Mouse (Mus musculus) gastrocnemius, adult 2 months (tissue): Measurements from ENCODE around the gene Atp6v1f. TPM values are rescaled to one million over a fixed set of nuclear protein-coding genes. Genes with fewer than 3 reads are reported as not detected.
A peak's percentile ranks its signal among the peaks of the same experiment; 100 is the strongest.

Experiments used
- DNase-seq: peaks from one replicate; pipeline ENCODE4 v3.0.0; 2022
- H3K27ac ChIP-seq: fragments of 200-600 bp; 2 replicates; pipeline ENCODE4 v1.8.1; 2022; ENCODE audit warnings: mild to moderate bottlenecking
- H3K4me3 ChIP-seq: fragments of 200-600 bp; 2 replicates; pipeline ENCODE4 v1.8.1; 2022; ENCODE audit warnings: mild to moderate bottlenecking, moderate library complexity
- CTCF ChIP-seq: fragments of 200-600 bp; IDR thresholded peaks from 2 replicates; pipeline ENCODE4 v1.8.1; 2022; ENCODE audit warnings: antibody characterized with exemption, mild to moderate bottlenecking, moderate library complexity
- intact Hi-C: fragments of 180-260 bp; cut with DNase I; formaldehyde crosslinking; loops from one replicate; pipeline ENCODE4 v1.15.1; 2025
- total RNA-seq, 2 experiments: library from RNA; stranded (reverse); gene quantifications; 2 replicates each; pipeline ENCODE4 v1.2.3; 2021

The Atp6v1f gene
- total RNA-seq, 2 experiments from 2014 or later: 110 to 112 TPM

DNA sequence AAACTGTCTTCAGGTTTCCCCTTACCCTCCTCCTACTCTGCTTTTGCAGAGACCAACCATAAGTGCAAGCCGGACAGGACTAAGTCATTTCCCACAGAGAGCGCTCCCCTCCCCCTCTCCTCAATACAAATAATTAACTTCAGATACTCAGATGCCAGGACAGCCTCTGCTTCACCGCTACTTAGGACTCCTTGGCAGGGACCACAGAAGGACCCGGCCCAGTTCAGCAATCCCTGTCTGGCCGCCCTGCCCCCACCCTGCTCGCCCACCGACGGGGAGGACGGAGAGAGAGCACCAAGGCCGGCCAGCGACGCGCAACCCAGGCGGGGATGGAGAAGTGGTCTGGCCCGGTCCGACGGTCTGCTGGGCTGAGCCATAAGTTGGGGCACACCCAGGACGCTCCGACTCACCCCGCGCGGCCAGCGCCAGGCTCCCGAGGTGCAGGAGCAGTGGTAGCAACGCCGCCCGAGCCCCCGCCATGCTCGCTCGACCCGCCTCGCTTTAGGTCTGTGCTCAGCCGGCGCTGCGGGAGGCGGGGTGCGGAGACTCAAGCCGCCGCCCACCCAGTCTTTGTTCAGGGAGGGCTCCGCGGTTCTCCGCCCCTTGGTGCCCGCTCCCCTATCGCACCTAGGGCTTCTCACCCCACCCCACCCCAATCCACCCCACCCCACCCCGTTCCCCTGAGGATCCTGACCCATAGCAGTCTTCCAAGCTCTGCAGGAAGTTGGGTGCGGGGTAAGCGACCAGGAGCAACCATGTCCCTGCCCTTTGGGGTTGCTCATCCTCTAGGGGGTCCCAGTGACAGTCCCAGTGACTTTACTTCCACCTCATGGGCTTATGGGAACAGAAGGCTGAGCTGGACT lies 40.2 kb downstream of the Atp6v1f start, which contains the start of gene Kcp:
Kcp (minus strand) TSS at position 506 of the 863 bp plus-strand sequence.
- DNase-seq: peak; percentile 55
- intact Hi-C loops: no loop called here
- H3K27ac ChIP-seq: peak within 1 kb of the TSS; percentile 54; the same call in 1 of the 2 replicates
- no peak for TF ChIP-seq CTCF
- peak within 1 kb of the TSS; percentile 72 for H3K4me3 ChIP-seq

DNA sequence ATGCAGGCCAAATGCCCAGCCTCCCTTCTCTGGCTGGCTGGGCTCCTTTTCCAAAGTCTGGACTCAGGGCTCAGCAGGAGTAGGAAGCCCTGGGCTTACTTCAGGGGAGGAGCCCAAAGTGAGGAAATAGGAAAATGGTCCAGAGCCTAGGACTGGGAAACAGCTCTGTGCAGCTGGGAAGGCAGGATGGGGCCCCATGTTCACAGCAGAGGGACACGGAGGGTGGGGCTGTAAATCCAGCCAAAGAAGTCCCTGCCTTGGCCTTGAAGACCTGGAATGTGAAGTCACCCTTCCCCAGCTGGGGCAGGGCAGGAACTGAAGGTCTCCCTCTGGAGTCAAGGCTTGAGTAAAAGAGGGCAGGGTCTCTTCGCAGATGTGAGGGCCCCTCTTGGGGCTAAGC lies 41.6 kb downstream of the Atp6v1f start:
- no peak overlapping the region for H3K4me3 ChIP-seq
- H3K27ac ChIP-seq: peak overlapping the region; percentile 43; the same call in 1 of the 2 replicates
- peak; percentile 61 for DNase-seq
- no peak for TF ChIP-seq CTCF
- intact Hi-C loops: no loop called here

DNA sequence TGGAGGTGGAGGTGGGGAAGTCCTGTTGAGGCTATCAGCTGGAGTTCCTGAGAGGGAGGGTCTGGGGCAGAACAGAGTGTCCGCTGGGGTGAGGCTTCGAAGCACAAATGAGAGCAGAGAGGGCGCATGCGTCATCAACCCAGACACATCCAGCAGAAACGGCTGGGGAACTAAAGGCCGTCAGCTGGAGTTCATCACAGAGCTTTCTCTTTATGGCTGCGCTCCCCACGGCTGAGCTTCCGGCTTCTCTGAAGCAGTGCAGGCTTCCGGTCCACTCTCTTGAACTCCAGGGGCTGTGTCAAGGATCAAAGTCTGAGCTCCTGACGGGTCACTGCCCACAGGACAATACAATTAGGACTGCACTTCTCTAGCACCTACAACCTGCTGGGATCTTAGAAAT lies 45.8 kb downstream of the Atp6v1f start:
- intact Hi-C loops: no loop called here
- DNase-seq: peak; percentile 49
- TF ChIP-seq CTCF: no peak
- H3K27ac ChIP-seq: peak overlapping the region; percentile 69
- H3K4me3 ChIP-seq: peak overlapping the region; percentile 50

GRCm38 (mm10) chr6:29517139-29517538 lies 49.6 kb downstream of the Atp6v1f start:
- Histone ChIP-seq H3K4me3 (no peak overlapping the region), H3K27ac (no peak overlapping the region)
- peak; percentile 81 for DNase-seq
- intact Hi-C loops: loop anchor here (2.0 kb wide), 1 partner anchor 132 kb away; no protein-coding TSS in a partner anchor
- peak; percentile 86 for TF ChIP-seq CTCF

Other genes starting within 250 kb of the Atp6v1f start
- 1 to 10 TPM; 2.9 to 4.0 TPM for gene Hilpda, start 195.2 kb upstream of the Atp6v1f start, total RNA-seq
- gene Fam71f2, start 188.1 kb upstream of the Atp6v1f start, total RNA-seq: under 1 TPM in 1 of 2 experiments, not detected in 1; 0.25 TPM
- gene Fam71f1, start 148.6 kb upstream of the Atp6v1f start, total RNA-seq: not detected
- gene Calu, start 119.6 kb upstream of the Atp6v1f start, total RNA-seq: 100 to 1,000 TPM in 1 of 2 experiments, 10 to 100 TPM in 1; 73.7 to 104 TPM
- gene Opn1sw, start 79.2 kb upstream of the Atp6v1f start, total RNA-seq: under 1 TPM; 0.17 to 0.18 TPM
- gene Ccdc136, start 71.4 kb upstream of the Atp6v1f start, total RNA-seq: 10 to 100 TPM in 1 of 2 experiments, 1 to 10 TPM in 1; 9.6 to 10.5 TPM
- gene Flnc, start 34.5 kb upstream of the Atp6v1f start, total RNA-seq: 100 to 1,000 TPM; 285 to 430 TPM
- gene Atp6v1fnb, start 3.7 kb downstream of the Atp6v1f start, total RNA-seq: not detected
- 1 to 10 TPM; 3.8 to 4.0 TPM for gene Kcp, start 40.2 kb downstream of the Atp6v1f start, total RNA-seq
- gene Irf5, start 58.9 kb downstream of the Atp6v1f start, total RNA-seq: 1 to 10 TPM; 1.1 to 3.8 TPM
- gene Tnpo3, start 142.2 kb downstream of the Atp6v1f start, total RNA-seq: 10 to 100 TPM; 34.4 to 40.6 TPM
- gene Tspan33, start 226.5 kb downstream of the Atp6v1f start, total RNA-seq: 1 to 10 TPM; 1.9 to 2.8 TPM